Mouse (Mus musculus) cerebellum, adult 8-10 months (tissue): Measurements from ENCODE around the gene Olfr1306.

Source experiments
- DNase-seq: peaks from one replicate; pipeline ENCODE4 v3.0.0; 2022

The Olfr1306 gene

DNA sequence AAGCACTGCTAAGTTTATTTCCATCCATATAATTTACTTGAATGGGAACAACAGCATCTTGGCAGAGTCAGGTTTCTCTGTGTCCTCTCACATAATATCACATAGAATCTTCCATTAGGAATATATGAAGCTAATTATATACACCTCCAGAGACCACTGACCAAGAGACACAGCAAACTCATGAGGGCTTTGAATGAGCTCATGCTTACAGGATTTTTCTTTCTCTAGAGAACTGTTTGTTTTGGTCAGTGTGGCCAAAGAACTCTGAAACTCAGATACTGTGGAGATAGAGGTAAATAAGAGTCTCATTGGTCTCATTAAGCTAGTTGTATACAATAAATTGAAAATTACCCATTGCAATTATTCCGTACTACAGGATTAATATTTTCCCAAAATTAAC, at the start of gene Olfr1306:
Gene Olfr1306, minus strand, starts transcription at position 101 of the 400 bp plus-strand sequence.
- DNase-seq, result no peak

DNA sequence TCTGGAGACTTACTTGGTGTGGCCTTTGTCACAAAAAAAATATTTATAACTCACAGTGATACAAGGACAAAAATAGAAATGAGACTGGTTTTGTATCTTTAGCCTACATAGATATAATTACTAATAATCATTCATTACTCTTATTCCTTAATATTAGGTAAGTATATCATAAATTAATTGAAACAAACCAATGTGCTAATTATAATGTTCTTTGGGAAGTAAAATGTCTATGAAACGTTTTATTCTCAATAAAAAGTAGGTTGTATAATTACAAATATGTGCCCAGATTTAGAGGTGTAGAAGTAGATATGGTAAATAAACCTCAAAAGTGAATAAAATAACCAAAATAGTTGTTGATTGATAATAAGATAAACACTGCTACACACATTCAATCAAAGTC, 48.8 kb upstream of the Olfr1306 start, which contains the start of gene Olfr1308:
Gene Olfr1308, minus strand, starts transcription at position 101 of the 400 bp plus-strand sequence.
- no peak for DNase-seq

DNA sequence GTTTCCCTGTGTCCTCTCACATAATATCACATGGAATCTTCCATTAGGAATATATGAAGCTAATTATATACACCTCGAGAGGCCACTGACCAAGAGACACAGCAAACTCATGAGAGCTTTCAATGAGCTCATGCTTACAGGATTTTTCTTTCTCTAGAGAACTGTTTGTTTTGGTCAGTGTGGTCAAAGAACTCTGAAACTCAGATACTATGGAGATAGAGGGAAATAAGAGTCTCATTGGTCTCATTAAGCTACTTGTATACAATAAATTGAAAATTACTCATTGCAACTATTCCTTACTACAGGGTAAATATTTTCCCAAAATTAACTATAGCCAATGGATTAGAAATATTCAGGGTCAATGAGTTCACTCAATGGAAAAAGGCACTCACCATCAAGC, 33.3 kb upstream of the Olfr1306 start, which contains the start of gene Olfr1307:
Gene Olfr1307, minus strand, starts transcription at position 101 of the 400 bp plus-strand sequence.
- DNase-seq, result no peak

DNA sequence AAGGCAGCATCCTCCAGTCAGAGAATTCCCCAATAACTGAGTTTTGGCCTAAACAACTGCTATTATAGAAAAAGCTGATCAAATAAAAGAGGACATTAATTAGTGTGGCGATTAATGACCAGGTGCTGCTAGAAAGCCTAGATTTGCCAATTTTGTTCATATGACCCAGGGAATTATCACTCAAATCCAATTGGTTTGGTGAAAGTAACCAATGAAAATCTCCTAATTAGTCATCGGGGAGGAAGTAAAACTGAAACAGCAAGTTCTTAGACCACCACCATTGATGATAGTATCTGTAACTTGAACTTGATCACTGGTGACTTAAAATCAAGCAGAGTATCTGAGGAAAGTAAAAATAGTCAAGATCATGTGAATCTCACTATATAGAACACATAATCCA, 39.0 kb downstream of the Olfr1306 start, which contains the start of gene Olfr1305:
Gene Olfr1305, minus strand, starts transcription at position 101 of the 400 bp plus-strand sequence.
- no peak for DNase-seq
